Mouse (Mus musculus) liver, embryonic 14.5 days (tissue): Measurements from ENCODE around the gene Sec1.

Experiments
- CTCF ChIP-seq: IDR thresholded peaks from 2 replicates; pipeline ENCODE4 v1.5.1; 2016; ENCODE audit warnings: antibody characterized with exemption, low read depth, control low read depth
- EP300 ChIP-seq: IDR thresholded peaks from 2 replicates; pipeline ENCODE4 v1.6.1; 2016; ENCODE audit warnings: antibody characterized with exemption, low read depth

GRCm38 (mm10) chr7:45642083-45642482 lies 52.1 kb downstream of the Sec1 start:
- no peak for TF ChIP-seq CTCF
- TF ChIP-seq EP300, result no peak
